Mouse (Mus musculus): ENCODE results near the gene Gpr135.

GRCm38 (mm10) chr12:72036097-72036661 lies 34.7 kb downstream of the Gpr135 start:
- TF ChIP-seq TAL1 (IDR thresholded peaks at IDR 0.05; ENCODE audit: low read length) (no peak), GATA1 (IDR thresholded peaks at IDR 0.05; ENCODE audit: low read length) (no peak)
